Mouse (Mus musculus) splenic B cell, adult 2 months (primary cell): ENCODE results near the gene Akr1c13.
"Not testable (repeated sequence)": the region's sequence is repeated elsewhere in the genome, so short reads cannot be mapped to it uniquely, and the experiment has no call there.

ENCODE experiments used
- DNase-seq: peaks from one replicate; pipeline ENCODE4 v3.0.0-alpha.2; 2011; ENCODE audit warnings: low read depth, low spot score
- H3K27me3 ChIP-seq: 2 replicates; pipeline ENCODE4 v1.6.1; 2012; ENCODE audit warnings: mild to moderate bottlenecking, low read length, moderate library complexity, mixed read lengths; ENCODE audit not compliant: control insufficient read depth, poor library complexity, insufficient read depth, severe bottlenecking
- H3K36me3 ChIP-seq: 2 replicates; pipeline ENCODE4 v1.6.1; 2012; ENCODE audit warnings: mild to moderate bottlenecking, low read length, moderate library complexity, mixed read lengths; ENCODE audit not compliant: control insufficient read depth, poor library complexity, insufficient read depth, severe bottlenecking

Gene Akr1c13

DNA sequence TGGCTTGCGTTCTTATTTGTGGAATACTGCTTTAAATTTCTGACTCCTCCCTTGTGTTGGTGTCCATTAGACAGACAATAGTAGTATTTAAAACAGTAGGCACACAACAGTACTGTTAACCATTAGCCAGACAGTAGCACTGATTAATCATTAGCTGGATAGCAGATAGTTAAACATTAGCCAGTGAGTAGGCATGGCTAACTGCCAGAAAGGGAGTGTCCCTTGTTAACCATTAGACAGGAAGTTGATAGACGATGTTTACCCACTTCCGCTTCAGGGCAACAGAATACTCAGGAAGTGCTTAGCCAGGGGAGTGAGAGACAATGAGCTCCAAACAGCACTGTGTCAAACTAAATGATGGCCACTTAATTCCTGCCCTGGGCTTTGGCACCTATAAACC, at the start of gene Akr1c13:
Akr1c13 (plus strand) TSS at position 247 of the 400 bp plus-strand sequence.
- Histone ChIP-seq H3K36me3 (no peaks in the 10 kb centered on the region), H3K27me3 (no peaks in the 10 kb centered on the region)
- DNase-seq = peak; percentile 5

DNA sequence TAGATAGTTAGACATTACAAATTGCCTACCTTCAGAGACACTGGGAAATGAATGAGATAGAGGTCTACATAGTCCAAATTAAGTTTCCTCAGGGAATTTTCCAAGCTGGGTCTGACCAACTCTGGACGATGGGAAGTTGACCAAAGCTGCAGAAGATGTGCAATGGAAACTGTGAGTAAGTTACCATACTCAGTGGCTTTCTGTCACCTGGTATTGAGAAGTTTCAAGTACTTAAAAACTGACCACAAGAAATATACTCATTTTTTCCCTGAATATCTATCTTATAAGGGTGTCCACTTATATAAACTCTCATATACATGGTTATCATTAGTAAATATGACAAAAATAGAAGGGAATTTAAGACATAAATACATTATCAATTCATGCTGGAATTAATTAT, 46.7 kb upstream of the Akr1c13 start:
- no peak for DNase-seq
- no peaks in the 10 kb centered on the region for H3K36me3 ChIP-seq
- H3K27me3 ChIP-seq = no peaks in the 10 kb centered on the region

DNA sequence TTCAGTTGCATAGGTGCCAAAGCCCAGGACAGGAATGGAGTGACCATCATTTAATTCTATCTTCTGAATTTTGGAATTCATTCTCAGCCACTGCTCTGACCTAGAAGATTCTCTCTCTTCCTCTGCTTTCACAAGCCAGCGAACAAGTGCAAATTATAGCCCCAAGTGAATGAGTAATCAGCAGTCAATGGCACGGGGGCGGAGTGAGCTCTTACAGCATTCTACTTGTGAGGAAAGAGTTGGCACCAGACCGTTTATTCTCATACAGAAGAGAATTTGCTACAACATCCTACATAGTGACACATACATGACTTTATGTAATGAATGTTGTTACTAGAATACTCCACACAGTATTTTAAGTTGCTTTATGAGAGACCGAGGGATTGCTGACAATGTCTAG, 40.4 kb upstream of the Akr1c13 start, which contains the start of gene Akr1c18:
Akr1c18 (minus strand) TSS at position 137 of the 400 bp plus-strand sequence.
- Histone ChIP-seq H3K27me3 (no peaks in the 10 kb centered on the region), H3K36me3 (no peaks in the 10 kb centered on the region)
- DNase-seq = no peak

DNA sequence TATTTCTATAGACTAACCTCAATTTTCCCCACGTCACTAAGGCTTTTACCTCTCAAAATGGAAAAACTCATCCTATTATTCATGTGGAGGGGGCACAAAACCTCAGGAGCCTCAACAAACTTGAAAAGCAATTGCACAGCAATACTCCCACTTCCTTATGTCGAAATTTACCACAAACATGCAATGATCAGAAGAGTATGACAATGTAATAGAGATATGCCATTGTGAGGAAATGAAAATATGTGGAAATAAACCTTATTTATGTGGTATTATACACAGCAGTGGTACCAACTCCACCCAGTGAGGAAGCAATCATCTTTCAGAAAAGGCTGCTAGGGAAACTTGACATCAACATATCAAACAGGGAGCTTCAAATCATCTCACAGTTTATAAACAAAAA, 38.0 kb upstream of the Akr1c13 start:
- H3K36me3 ChIP-seq = no peaks in the 10 kb centered on the region
- no peaks in the 10 kb centered on the region for H3K27me3 ChIP-seq
- no peak for DNase-seq

DNA sequence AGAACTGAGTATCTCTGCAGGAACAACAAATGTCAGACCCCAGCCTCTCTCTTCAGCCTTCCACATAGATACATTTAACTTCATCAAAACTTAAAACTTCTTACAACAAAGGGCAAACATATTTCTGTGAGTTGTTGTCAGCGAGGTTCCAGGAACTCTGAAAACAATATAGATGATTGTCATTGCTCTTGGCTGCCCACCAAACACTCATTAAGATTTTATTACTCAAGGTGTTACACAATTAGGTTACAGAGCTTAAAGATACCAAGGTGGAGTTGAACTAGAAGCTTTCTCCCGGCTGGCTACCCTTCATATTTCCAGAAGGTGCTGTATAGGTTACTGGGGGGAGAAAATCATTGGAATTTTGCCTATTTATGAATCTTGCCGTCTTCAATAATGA, 37.4 kb upstream of the Akr1c13 start:
- Histone ChIP-seq H3K36me3 (no peaks in the 10 kb centered on the region), H3K27me3 (no peaks in the 10 kb centered on the region)
- no peak for DNase-seq

DNA sequence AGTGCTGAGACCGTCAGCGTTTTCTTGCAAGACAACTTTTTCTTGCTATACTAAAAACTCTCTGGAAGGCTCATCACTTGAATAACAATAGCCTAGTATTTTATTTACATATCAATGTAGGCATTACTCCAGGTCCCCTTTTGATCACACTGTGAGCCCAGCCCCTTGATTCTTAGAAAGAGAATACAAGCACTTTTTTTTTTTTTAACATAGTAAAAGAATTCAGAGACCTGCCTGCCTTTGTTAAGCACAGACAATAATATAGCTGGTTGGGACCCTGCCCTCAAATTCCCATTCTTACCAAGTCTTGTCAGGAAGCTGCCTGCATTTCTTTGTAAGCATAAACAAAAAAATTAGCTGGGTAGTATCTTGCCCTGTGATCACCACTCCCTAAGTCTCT, 35.7 kb upstream of the Akr1c13 start:
- no peaks in the 10 kb centered on the region for H3K36me3 ChIP-seq
- DNase-seq = no peak
- no peaks in the 10 kb centered on the region for H3K27me3 ChIP-seq

DNA sequence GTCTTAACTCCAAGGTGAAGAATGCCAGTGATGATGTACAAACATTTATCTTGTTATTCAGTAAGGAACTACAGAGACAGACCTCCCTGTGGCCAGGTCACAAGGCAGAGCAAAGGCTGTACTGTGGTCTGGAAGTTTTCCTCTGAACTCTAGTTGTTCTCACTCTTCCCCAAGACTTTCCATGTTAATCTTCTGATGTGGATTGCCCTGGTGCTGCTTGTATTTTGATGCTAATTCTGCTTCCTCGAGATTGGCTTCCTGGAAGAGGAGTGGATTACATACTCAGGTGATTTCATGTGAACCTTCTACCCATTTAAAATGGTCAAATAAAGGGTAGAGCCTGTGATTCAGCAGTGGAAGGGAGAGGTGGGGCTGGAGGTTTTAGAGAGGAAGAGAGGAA, 22.9 kb upstream of the Akr1c13 start:
- no peaks in the 10 kb centered on the region for H3K36me3 ChIP-seq
- no peak for DNase-seq
- no peaks in the 10 kb centered on the region for H3K27me3 ChIP-seq

DNA sequence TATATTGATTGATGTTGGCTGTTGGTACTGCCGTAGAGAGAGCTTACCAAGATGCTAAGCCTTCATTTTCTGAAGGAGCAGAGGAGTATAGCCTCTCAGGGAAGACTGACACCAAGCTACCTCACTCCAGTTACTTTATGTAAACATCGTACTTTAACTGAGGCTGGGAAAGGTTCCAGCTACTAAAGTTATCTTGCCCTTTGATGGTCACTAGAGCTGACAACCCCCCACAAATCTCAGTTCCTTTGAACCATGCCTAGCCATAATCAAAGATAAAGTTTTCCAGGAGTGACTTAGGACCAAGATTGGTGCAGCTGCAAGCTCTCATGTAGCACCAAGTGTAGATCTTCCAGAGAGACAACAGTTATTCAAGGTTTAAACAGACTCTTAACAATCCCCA, 18.0 kb upstream of the Akr1c13 start:
- Histone ChIP-seq H3K27me3 (no peaks in the 10 kb centered on the region), H3K36me3 (no peaks in the 10 kb centered on the region)
- DNase-seq = no peak

DNA sequence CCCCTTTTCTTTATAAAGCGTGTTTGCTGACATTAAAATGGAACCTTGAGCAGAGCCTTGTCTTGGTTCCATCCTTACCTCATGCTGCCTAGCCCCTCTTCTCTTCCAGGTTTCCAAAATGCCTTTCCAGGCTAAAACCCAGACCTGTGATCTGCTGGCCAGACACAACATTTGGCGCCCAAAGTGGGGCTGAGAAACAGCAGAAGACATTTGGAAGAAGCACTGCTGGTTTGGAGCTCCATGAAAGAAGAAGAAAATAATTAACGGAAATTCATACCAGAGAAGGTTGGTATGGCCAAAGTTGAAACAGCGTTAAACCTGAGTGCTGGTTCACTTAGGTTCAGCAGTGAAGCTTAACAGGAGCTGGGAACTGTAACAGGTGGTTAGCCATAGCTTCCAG, 9.6 kb upstream of the Akr1c13 start:
- H3K27me3 ChIP-seq, DNase-seq, H3K36me3 ChIP-seq: not testable (repeated sequence)

DNA sequence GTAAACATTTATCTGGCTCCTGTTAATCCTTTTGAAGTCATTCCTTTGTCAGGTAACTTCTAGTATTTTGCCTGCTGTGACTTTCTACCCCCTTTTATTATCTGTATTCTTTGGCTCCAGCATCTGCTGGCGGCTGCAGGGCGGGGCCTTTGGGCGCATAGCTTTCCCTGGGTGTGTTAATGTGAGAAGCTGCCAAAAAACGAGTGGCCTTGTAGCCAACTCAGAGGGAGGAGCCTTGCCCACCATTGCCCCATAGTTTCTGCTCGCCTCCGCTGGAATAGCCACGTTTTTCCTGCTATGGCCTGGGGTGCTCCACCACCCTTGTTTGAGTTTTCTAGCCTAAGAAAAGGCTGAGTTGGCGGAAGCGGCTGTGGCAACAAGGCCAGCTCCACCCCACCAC, 7.8 kb upstream of the Akr1c13 start:
- H3K36me3 ChIP-seq = no peaks in the 10 kb centered on the region
- no peaks in the 10 kb centered on the region for H3K27me3 ChIP-seq
- no peak for DNase-seq

DNA sequence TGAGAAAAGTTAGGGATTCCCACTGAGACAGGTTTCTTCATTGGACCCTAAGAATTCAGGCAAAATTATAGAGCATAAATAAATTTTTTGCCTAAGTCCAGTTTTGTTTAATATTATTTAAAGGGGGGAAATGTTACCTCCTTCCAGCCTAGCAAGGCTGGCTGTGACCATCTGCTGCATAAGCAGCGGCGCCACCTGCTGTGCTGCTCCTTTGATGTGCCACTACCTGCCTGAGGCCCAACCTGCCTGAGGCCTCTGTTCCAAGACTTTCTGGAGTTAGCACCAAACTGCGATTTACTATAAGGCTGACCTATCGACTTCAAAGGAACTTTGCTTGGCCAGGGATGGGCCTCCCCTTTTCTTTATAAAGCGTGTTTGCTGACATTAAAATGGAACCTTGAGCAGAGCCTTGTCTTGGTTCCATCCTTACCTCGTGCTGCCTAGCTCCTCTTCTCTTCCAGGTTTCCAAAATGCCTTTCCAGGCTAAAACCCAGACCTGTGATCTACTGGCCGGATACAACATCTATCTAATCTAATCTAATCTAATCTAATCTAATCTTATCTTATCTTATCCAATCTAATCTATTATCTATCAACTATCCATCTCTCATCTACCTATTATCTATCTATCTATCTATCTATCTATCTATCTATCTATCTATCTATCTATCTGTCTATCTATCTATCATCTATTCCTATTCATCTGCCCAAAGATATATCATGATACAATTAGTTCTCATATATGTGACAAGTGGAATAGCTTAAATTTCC, 4.1 kb upstream of the Akr1c13 start:
- not testable (repeated sequence) for H3K27me3 ChIP-seq, H3K36me3 ChIP-seq, DNase-seq

DNA sequence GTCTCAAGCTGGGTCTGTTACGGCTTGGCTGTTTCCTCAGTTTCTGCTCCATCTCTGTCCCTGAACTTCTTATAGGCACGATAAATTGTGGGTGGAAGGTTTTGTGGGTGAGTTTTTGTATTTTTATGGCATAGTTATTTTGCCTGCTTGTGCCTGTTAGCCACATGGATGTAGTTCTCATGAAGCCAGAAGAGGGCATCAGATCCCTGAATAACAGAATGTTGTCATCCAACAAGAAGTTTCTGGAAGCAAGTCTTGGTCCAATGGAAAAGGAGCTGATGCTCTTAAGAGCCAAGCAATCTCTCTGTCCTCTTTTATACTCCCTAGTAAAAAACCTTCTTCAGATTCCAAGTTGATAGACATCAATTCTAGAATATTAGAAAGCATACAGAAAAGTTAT, 2.8 kb upstream of the Akr1c13 start:
- no peak for DNase-seq
- H3K36me3 ChIP-seq = no peaks in the 10 kb centered on the region
- no peaks in the 10 kb centered on the region for H3K27me3 ChIP-seq

DNA sequence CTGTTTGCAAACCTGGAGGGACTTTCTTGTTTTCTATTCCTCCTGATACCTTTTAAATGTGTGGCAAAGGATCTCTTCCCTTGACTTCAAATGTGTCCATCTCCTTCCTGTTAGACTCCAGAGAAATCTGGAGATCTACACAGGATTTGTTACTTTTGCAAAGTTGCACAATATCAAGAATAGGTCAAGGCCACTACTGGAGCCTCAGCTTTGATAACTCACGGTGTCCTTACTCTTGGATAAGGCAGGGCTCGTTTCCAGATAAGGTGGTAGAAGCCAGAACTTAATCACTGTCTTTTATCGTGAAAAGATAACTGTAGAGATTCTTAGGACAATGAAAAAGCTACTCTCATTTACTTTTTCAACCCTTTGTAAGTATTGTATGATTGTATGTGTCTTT, 1.6 kb downstream of the Akr1c13 start:
- DNase-seq = no peak
- Histone ChIP-seq H3K27me3 (no peaks in the 10 kb centered on the region), H3K36me3 (no peaks in the 10 kb centered on the region)

DNA sequence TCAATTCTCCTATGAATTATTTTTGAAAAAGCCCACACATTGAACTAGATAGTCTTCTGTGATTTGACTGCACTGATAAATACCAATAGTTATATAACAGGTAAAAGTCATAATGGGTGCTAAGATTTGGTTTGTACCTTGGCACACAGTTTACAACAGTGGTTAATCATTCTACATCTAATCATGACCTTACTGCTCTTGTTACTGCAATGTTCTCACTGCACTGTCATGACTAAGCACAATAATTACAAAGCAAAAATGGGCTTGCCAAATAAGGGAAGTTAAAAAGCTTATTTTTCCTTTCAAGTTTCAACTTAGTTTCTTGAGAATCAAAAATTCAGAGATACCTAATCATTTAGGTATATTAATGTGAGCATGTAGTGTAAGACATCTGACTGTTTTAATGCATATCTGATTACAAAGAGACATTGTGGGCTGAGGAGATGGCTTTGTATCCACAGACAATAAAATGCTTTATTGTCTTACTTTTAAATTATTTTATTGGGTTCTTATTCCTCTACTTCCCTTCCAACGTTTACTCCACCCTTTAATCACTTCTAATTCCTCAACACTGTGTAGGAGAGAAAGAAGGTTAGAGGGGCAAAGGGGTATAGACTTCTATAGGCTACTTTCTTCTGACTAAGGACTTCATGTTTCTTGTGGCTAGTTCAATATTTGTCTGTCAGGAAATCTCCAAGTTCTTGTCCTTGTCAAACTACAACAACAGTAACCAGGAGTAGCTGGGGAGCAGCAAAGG, 15.4 kb downstream of the Akr1c13 start:
- no peaks in the 10 kb centered on the region for H3K36me3 ChIP-seq
- H3K27me3 ChIP-seq = no peaks in the 10 kb centered on the region
- no peak for DNase-seq

DNA sequence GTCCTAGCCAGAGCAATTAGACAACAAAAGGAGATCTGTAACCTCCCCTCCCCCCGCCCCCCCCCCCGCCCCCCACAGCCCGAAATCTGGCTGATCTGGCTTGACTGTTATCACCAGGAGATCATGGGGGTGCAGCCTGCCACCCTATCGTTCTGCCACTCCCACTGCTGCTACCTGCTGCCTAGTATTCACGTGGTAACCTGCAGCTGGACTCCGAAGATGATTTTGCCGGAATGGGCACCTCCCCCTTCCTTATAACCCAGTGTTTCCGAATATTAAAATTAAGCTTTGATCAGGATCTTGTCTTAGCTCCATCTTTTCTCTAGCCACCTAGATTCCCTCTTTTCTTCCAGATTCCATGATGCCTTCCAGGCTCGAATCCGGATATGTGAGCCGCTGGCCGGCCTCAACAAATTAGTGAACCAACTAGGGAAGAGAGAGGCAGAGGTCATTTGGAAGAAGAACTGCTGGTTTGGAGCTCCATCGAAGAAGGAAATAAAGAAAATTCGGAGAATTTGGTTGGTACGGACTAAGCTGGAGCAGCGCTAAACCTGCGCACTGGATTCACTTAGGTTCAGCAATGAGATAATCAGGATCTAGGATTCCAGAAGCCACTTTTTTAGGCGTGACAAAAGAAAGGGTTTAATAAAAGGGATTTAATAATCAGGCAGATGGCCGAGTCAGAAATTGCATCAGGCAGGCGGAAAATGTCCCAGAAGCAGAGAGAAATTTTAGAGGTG, 20.8 kb downstream of the Akr1c13 start:
- H3K36me3 ChIP-seq = no peaks in the 10 kb centered on the region
- DNase-seq = no peak
- no peaks in the 10 kb centered on the region for H3K27me3 ChIP-seq
